8 mouse cellular contexts compared by ENCODE assay signal in genomic region chr16:72649314-72649713, GRCm38 (mm10).
DNase-seq lines count a peak whose midpoint lies in the region; ATAC-seq and TF ChIP-seq lines count a peak whose summit lies in the region.

No protein-coding gene starts in this region.

- WGBS in heart, embryonic 11.5 days (ENCODE audit: insufficient replicate concordance): 37% methylated on average over 4 of the region's 4 CpGs
- 36% methylated on average over 4 of the region's 4 CpGs for WGBS in limb, embryonic 14.5 days
- 42% methylated on average over 4 of the region's 4 CpGs for WGBS in neural tube, embryonic 15.5 days

- no peak overlapping the region for H3K9ac ChIP-seq in heart, embryonic 11.5 days (ENCODE audit: low read depth, low read length)
- no peak overlapping the region for H3K9ac ChIP-seq in limb, embryonic 14.5 days (ENCODE audit: low read depth, low read length, severe bottlenecking)
- no peak overlapping the region for H3K9ac ChIP-seq in neural tube, embryonic 15.5 days (replicated peaks)

- ATAC-seq in heart, embryonic 11.5 days (replicated peaks; ENCODE audit: insufficient number of reproducible peaks, low FRiP score, low TSS enrichment): no peak
- no peak; the same call in 1 of the 2 replicates for ATAC-seq in limb, embryonic 14.5 days (ENCODE audit: low FRiP score, low read depth)
- no peak for ATAC-seq in neural tube, embryonic 15.5 days (ENCODE audit: low FRiP score)

- intact Hi-C loops in heart, postnatal 14 days (cut with DNase I): loop anchor here (1.0 kb wide), 1 partner anchor 331 kb away; no protein-coding TSS in a partner anchor

- TF ChIP-seq POLR2A in limb, embryonic 14.5 days (IDR thresholded peaks at IDR 0.05; ENCODE audit: borderline replicate concordance, extremely low read depth, insufficient read depth, insufficient read length): no peak

- H3K36me3 ChIP-seq in heart, embryonic 11.5 days (ENCODE audit: control insufficient read depth, insufficient read depth, low read length): no peaks in the 10 kb centered on the region
- no peaks in the 10 kb centered on the region for H3K36me3 ChIP-seq in limb, embryonic 14.5 days (ENCODE audit: control insufficient read depth, insufficient read depth, low read length)
- no peaks in the 10 kb centered on the region for H3K36me3 ChIP-seq in neural tube, embryonic 15.5 days

- no peaks in the 10 kb centered on the region for H3K9me3 ChIP-seq in heart, embryonic 11.5 days (replicated peaks; ENCODE audit: control insufficient read depth, low read length)
- no peaks in the 10 kb centered on the region for H3K9me3 ChIP-seq in limb, embryonic 14.5 days (ENCODE audit: control insufficient read depth, low read length)
- no peaks in the 10 kb centered on the region for H3K9me3 ChIP-seq in neural tube, embryonic 15.5 days (replicated peaks)

- no peak for DNase-seq in heart, adult 11 months
- DNase-seq in MEL-GATA-1-ER (ENCODE audit: extremely low read depth, low read depth): peak; percentile 12
- peak; percentile 91 for DNase-seq in embryo, embryonic 10.5 days (ENCODE audit: low spot score)
- peak; percentile 19 to 54 for DNase-seq in heart, postnatal 14 days
- peak; percentile 72 for DNase-seq in limb, embryonic 14.5 days (ENCODE audit: low spot score)
- no peak for DNase-seq in c-Kit-positive CD71-positive TER-119-positive erythroid progenitor cells, embryonic 14.5 days (ENCODE audit: low spot score)

- H3K27me3 ChIP-seq in heart, embryonic 11.5 days (ENCODE audit: control insufficient read depth, insufficient read depth, low read length): no peaks in the 10 kb centered on the region
- H3K27me3 ChIP-seq in limb, embryonic 14.5 days (ENCODE audit: control insufficient read depth, insufficient read depth, low read length): no peaks in the 10 kb centered on the region
- H3K27me3 ChIP-seq in neural tube, embryonic 15.5 days (replicated peaks): no peaks in the 10 kb centered on the region

- no peak overlapping the region for H3K27ac ChIP-seq in heart, embryonic 11.5 days (ENCODE audit: low read depth, low read length)
- no peak overlapping the region for H3K27ac ChIP-seq in limb, embryonic 14.5 days (replicated peaks; ENCODE audit: low read depth, low read length)
- H3K27ac ChIP-seq in neural tube, embryonic 15.5 days (replicated peaks): no peak overlapping the region

- no peaks in the 10 kb centered on the region for H3K4me1 ChIP-seq in heart, embryonic 11.5 days (ENCODE audit: control insufficient read depth, insufficient read depth, low read length)
- H3K4me1 ChIP-seq in limb, embryonic 14.5 days (ENCODE audit: control insufficient read depth, insufficient read depth, low read length): peaks cover 7% of the 10 kb centered on the region
- no peaks in the 10 kb centered on the region for H3K4me1 ChIP-seq in neural tube, embryonic 15.5 days

- no peak overlapping the region for H3K4me3 ChIP-seq in heart, embryonic 11.5 days (ENCODE audit: low read depth, low read length)
- no peak overlapping the region for H3K4me3 ChIP-seq in limb, embryonic 14.5 days (replicated peaks; ENCODE audit: low read length)
- H3K4me3 ChIP-seq in neural tube, embryonic 15.5 days (replicated peaks): no peak overlapping the region

- peak overlapping the region; percentile 38 for H3K4me2 ChIP-seq in heart, embryonic 11.5 days
- peak overlapping the region; percentile 19 for H3K4me2 ChIP-seq in limb, embryonic 14.5 days (replicated peaks; ENCODE audit: low read depth, low read length, severe bottlenecking)
- peak overlapping the region; percentile 17; the same call in 1 of the 2 replicates for H3K4me2 ChIP-seq in neural tube, embryonic 15.5 days

Comparison
In these comparisons a context has a peak if more than half of its experiments do, and no peak if none do; other contexts are left out.
1. DNase-seq: peak in MEL-GATA-1-ER (single experiment), embryo, embryonic 10.5 days (single experiment), heart, postnatal 14 days (2 of 2) and limb, embryonic 14.5 days (single experiment); none in heart, adult 11 months (single experiment) and c-Kit-positive CD71-positive TER-119-positive erythroid progenitor cells, embryonic 14.5 days (single experiment).
2. Peak in every context shown above with its lines, with median percentiles within 50 percentile points of each other: H3K4me2 ChIP-seq.